Comparison of ENCODE assay signal across 8 mouse cellular contexts in the genomic region with DNA sequence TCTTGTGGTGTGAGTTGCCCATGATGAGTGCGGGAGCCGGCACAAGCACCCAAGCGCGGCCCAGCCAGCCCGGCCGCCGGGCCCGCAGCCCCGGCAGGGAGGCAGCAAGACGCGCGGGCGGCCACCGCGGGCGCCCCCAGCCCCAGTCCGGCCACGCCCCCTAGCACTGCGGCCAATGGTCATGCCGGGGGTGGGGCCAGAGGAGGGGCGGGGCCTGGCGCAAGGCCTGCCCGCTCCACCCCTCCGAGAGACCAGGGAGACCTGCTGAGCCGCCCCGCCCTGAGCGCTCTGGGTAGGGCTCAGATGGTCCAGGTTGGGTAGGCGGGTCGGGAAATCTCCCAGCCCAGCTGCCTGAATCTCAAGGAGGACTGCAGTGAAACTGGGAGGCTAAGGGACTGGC. TPM values are rescaled to one million over a fixed set of nuclear protein-coding genes. Genes with fewer than 3 reads are reported as not detected.
DNase-seq lines count a peak whose midpoint lies in the region; ATAC-seq lines count a peak whose summit lies in the region.

No protein-coding gene starts in this region.

- peaks cover 62% of the 10 kb centered on the region for H3K4me1 ChIP-seq in lung, embryonic 15.5 days

- H3K36me3 ChIP-seq in lung, embryonic 15.5 days, result no peaks in the 10 kb centered on the region

- H3K27me3 ChIP-seq in lung, embryonic 15.5 days, result no peaks in the 10 kb centered on the region

- peak; percentile 62 for ATAC-seq in erythroblast, adult 5-6 weeks (replicated peaks; ENCODE audit: low FRiP score, poor library complexity, severe bottlenecking)
- ATAC-seq in lung, embryonic 15.5 days (ENCODE audit: borderline replicate concordance, extremely low read depth, low FRiP score, low TSS enrichment), result peak; percentile 86

- H3K4me2 ChIP-seq in lung, embryonic 15.5 days, result peak overlapping the region; percentile 99

- peak overlapping the region; percentile 63 for H3K9ac ChIP-seq in lung, embryonic 15.5 days

- DNase-seq in ES-CJ7 (ENCODE audit: low read depth, low spot score), result peak; percentile 89
- DNase-seq in c-Kit-negative CD71-positive TER-119-positive erythroid progenitor cells, embryonic 14.5 days (ENCODE audit: low read depth, low spot score), result peak; percentile 44
- DNase-seq in heart, postnatal 4 days, result peak; percentile 74
- DNase-seq in layer of hippocampus, adult 8-10 months (ENCODE audit: low spot score in 2 of 2), result peak; percentile 51 to 54
- DNase-seq in ovary, postnatal 10 days (ENCODE audit: low spot score), result peak; percentile 62
- peak; percentile 58 for DNase-seq in thymus, postnatal 4 days

- no peak overlapping the region for H3K27ac ChIP-seq in lung, embryonic 15.5 days

- no peaks in the 10 kb centered on the region for H3K9me3 ChIP-seq in lung, embryonic 15.5 days

- H3K4me3 ChIP-seq in lung, embryonic 15.5 days, result peak overlapping the region; percentile 74

- under 1% methylated on average over 29 of the region's 29 CpGs for WGBS in lung, embryonic 15.5 days

RNA-seq across cellular contexts. Expression of gene C77080, which starts 22.1 kb away (rescaled TPM):
- total RNA-seq in erythroblast, adult 5-6 weeks (2015; ENCODE audit: low replicate concordance), result not detected in 2 replicates
- not detected in 2 replicates for total RNA-seq in erythroblast, adult 5-6 weeks (2017; ENCODE audit: low replicate concordance)
- total RNA-seq in heart, postnatal 4 days (2021), result 1 to 10 TPM; 6.5 to 8.6 TPM
- 10 to 100 TPM; 10.1 to 12.6 (median 11.4) TPM for total RNA-seq in layer of hippocampus, adult 8-10 months (2022)
- polyA plus RNA-seq in lung, embryonic 15.5 days (2015; fragmentation: Nextera tagmentation; extraction: Ambion mirVana), result 5.2 and 6.8 TPM in 2 replicates

RNA-seq across cellular contexts. Expression of gene Sync, which starts 48.3 kb away (rescaled TPM):
- total RNA-seq in erythroblast, adult 5-6 weeks (2015; ENCODE audit: low replicate concordance), result not detected in 2 replicates
- 0.56 TPM in 1 of 2 replicates, not detected in the other for total RNA-seq in erythroblast, adult 5-6 weeks (2017; ENCODE audit: low replicate concordance)
- 1 to 10 TPM; 8.7 to 9.5 TPM for total RNA-seq in heart, postnatal 4 days (2021)
- 1 to 10 TPM in 3 of 4 experiments, under 1 TPM in 1; 0.63 to 2.2 (median 1.1) TPM for total RNA-seq in layer of hippocampus, adult 8-10 months (2022)
- 0.54 and 0.71 TPM in 2 replicates for polyA plus RNA-seq in lung, embryonic 15.5 days (2015; fragmentation: Nextera tagmentation; extraction: Ambion mirVana)

RNA-seq across cellular contexts. Expression of gene Yars, which starts 49.5 kb away (rescaled TPM):
- total RNA-seq in erythroblast, adult 5-6 weeks (2015; ENCODE audit: low replicate concordance), result 4.2 and 11.3 TPM in 2 replicates
- 10.7 and 34.0 TPM in 2 replicates for total RNA-seq in erythroblast, adult 5-6 weeks (2017; ENCODE audit: low replicate concordance)
- 10 to 100 TPM; 44.7 to 45.0 TPM for total RNA-seq in heart, postnatal 4 days (2021)
- total RNA-seq in layer of hippocampus, adult 8-10 months (2022), result 10 to 100 TPM; 85.5 to 91.6 (median 87.1) TPM
- 66.4 and 69.8 TPM in 2 replicates for polyA plus RNA-seq in lung, embryonic 15.5 days (2015; fragmentation: Nextera tagmentation; extraction: Ambion mirVana)

RNA-seq across cellular contexts. Expression of gene S100pbp, which starts 49.5 kb away (rescaled TPM):
- 12.7 and 13.6 TPM in 2 replicates for total RNA-seq in erythroblast, adult 5-6 weeks (2015; ENCODE audit: low replicate concordance)
- 7.5 and 8.7 TPM in 2 replicates for total RNA-seq in erythroblast, adult 5-6 weeks (2017; ENCODE audit: low replicate concordance)
- 10 to 100 TPM; 22.5 to 24.2 TPM for total RNA-seq in heart, postnatal 4 days (2021)
- total RNA-seq in layer of hippocampus, adult 8-10 months (2022), result 10 to 100 TPM; 33.2 to 41.3 (median 39.6) TPM
- polyA plus RNA-seq in lung, embryonic 15.5 days (2015; fragmentation: Nextera tagmentation; extraction: Ambion mirVana), result 13.5 and 14.4 TPM in 2 replicates

Comparison
In these comparisons a context has a peak if more than half of its experiments do, and no peak if none do; other contexts are left out.
1. RNA of gene C77080, which starts 22.1 kb away (total RNA-seq): 10.1 to 12.6 TPM in layer of hippocampus, adult 8-10 months and 6.5 to 8.6 TPM in heart, postnatal 4 days; not detected in erythroblast, adult 5-6 weeks; every median in the first group is over 4 times any median in the second.
2. Peak in every context shown above with its lines, with median percentiles within 50 percentile points of each other: DNase-seq.